19 mouse cellular contexts compared by ENCODE assay signal in genomic region chr6:115076781-115077575, GRCm38 (mm10). TPM values are rescaled to one million over a fixed set of nuclear protein-coding genes. Genes with fewer than 3 reads are reported as not detected.
DNase-seq lines count a peak whose midpoint lies in the region; ATAC-seq and TF ChIP-seq lines count a peak whose summit lies in the region.
"Had no signal": no experiment of that assay in that cellular context is flagged by ENCODE, and none has a peak within 500 bp of the region (broad histone marks: within the 10 kb centered on the region; RNA-seq: fewer than 3 reads in every experiment).

No protein-coding gene starts in this region.

- no peak overlapping the region for H3K4me2 ChIP-seq in hindbrain, embryonic 16.5 days (ENCODE audit: low read length)
- H3K4me2 ChIP-seq in hindbrain, embryonic 11.5 days (replicated peaks; ENCODE audit: low read depth, low read length): no peak overlapping the region
- no peak overlapping the region for H3K4me2 ChIP-seq in intestine, postnatal 0 days (replicated peaks; ENCODE audit: low read depth)
- H3K4me2 ChIP-seq in kidney, embryonic 15.5 days: no peak overlapping the region
- H3K4me2 ChIP-seq: embryonic facial prominence, embryonic 15.5 days; forebrain, embryonic 12.5 days; heart, embryonic 11.5 days; liver, embryonic 15.5 days; neural tube, embryonic 12.5 days had no signal

- DNase-seq in hindbrain, embryonic 11.5 days (ENCODE audit: low spot score): no peak
- peak; percentile 85 for DNase-seq in Muller cell, postnatal 12 days (ENCODE audit: inconsistent ontology term)
- DNase-seq in cerebellum, postnatal 14 days: peak; percentile 34 to 58
- peak; percentile 50 for DNase-seq in lung, postnatal 14 days
- DNase-seq: adrenal gland, postnatal 14 days; gastrocnemius, postnatal 25 days; kidney, adult 2 months; right cerebral cortex, postnatal 25 days; thymus, postnatal 14 days had no signal

- 38% methylated on average over 9 of the region's 9 CpGs for WGBS in hindbrain, embryonic 16.5 days
- 38% methylated on average over 9 of the region's 9 CpGs for WGBS in hindbrain, embryonic 11.5 days
- 37% methylated on average over 9 of the region's 9 CpGs for WGBS in intestine, postnatal 0 days
- 56% methylated on average over 9 of the region's 9 CpGs for WGBS in kidney, embryonic 15.5 days

- H3K4me3 ChIP-seq in hindbrain, embryonic 16.5 days (ENCODE audit: low read length): no peak overlapping the region
- no peak overlapping the region for H3K4me3 ChIP-seq in hindbrain, embryonic 11.5 days (ENCODE audit: low read depth, low read length)
- no peak overlapping the region for H3K4me3 ChIP-seq in intestine, postnatal 0 days (ENCODE audit: low read depth, low read length)
- no peak overlapping the region for H3K4me3 ChIP-seq in kidney, embryonic 15.5 days (replicated peaks)
- H3K4me3 ChIP-seq: embryonic facial prominence, embryonic 15.5 days; forebrain, embryonic 12.5 days; liver, embryonic 15.5 days; neural tube, embryonic 12.5 days had no signal

- no peak overlapping the region for H3K27ac ChIP-seq in hindbrain, embryonic 16.5 days (ENCODE audit: low read depth, low read length)
- no peak overlapping the region for H3K27ac ChIP-seq in hindbrain, embryonic 11.5 days (ENCODE audit: low read depth, low read length)
- H3K27ac ChIP-seq in intestine, postnatal 0 days (ENCODE audit: low read depth, low read length): no peak overlapping the region
- no peak overlapping the region for H3K27ac ChIP-seq in kidney, embryonic 15.5 days
- H3K27ac ChIP-seq: embryonic facial prominence, embryonic 15.5 days; forebrain, embryonic 12.5 days; liver, embryonic 15.5 days; neural tube, embryonic 12.5 days; stomach, postnatal 0 days had no signal

- H3K9me3 ChIP-seq in hindbrain, embryonic 16.5 days (ENCODE audit: control insufficient read depth, low read length): no peaks in the 10 kb centered on the region
- H3K9me3 ChIP-seq in hindbrain, embryonic 11.5 days (ENCODE audit: control insufficient read depth, low read length): no peaks in the 10 kb centered on the region
- H3K9me3 ChIP-seq in intestine, postnatal 0 days (ENCODE audit: control insufficient read depth): no peaks in the 10 kb centered on the region
- no peaks in the 10 kb centered on the region for H3K9me3 ChIP-seq in kidney, embryonic 15.5 days (replicated peaks)
- H3K9me3 ChIP-seq: embryonic facial prominence, embryonic 15.5 days; forebrain, embryonic 12.5 days; liver, embryonic 15.5 days; neural tube, embryonic 12.5 days had no signal

- no peak overlapping the region for H3K9ac ChIP-seq in hindbrain, embryonic 16.5 days (ENCODE audit: low read depth, low read length)
- H3K9ac ChIP-seq in hindbrain, embryonic 11.5 days (ENCODE audit: low read depth, low read length): no peak overlapping the region
- no peak overlapping the region for H3K9ac ChIP-seq in intestine, postnatal 0 days (ENCODE audit: low read depth, low read length)
- no peak overlapping the region for H3K9ac ChIP-seq in kidney, embryonic 15.5 days
- H3K9ac ChIP-seq: embryonic facial prominence, embryonic 15.5 days; forebrain, embryonic 12.5 days; liver, embryonic 15.5 days; neural tube, embryonic 12.5 days had no signal

- H3K27me3 ChIP-seq in hindbrain, embryonic 16.5 days (replicated peaks; ENCODE audit: control insufficient read depth, insufficient read depth, low read length): no peaks in the 10 kb centered on the region
- H3K27me3 ChIP-seq in hindbrain, embryonic 11.5 days (ENCODE audit: control insufficient read depth, insufficient read depth, low read length): no peaks in the 10 kb centered on the region
- no peaks in the 10 kb centered on the region for H3K27me3 ChIP-seq in intestine, postnatal 0 days (replicated peaks; ENCODE audit: control insufficient read depth, insufficient read depth, low read length)
- no peaks in the 10 kb centered on the region for H3K27me3 ChIP-seq in kidney, embryonic 15.5 days
- H3K27me3 ChIP-seq: embryonic facial prominence, embryonic 15.5 days; forebrain, embryonic 12.5 days; liver, embryonic 15.5 days; neural tube, embryonic 12.5 days had no signal

- H3K4me1 ChIP-seq in hindbrain, embryonic 16.5 days (ENCODE audit: control insufficient read depth, insufficient read depth, low read depth, low read length): no peaks in the 10 kb centered on the region; the same call in 1 of the 2 replicates
- H3K4me1 ChIP-seq in hindbrain, embryonic 11.5 days (replicated peaks; ENCODE audit: control insufficient read depth, insufficient read depth, low read length): no peaks in the 10 kb centered on the region
- H3K4me1 ChIP-seq in intestine, postnatal 0 days (replicated peaks; ENCODE audit: control insufficient read depth, insufficient read depth, low read length): no peaks in the 10 kb centered on the region
- H3K4me1 ChIP-seq in kidney, embryonic 15.5 days: no peaks in the 10 kb centered on the region
- H3K4me1 ChIP-seq: embryonic facial prominence, embryonic 15.5 days; forebrain, embryonic 12.5 days; liver, embryonic 15.5 days; neural tube, embryonic 12.5 days had no signal

- no peaks in the 10 kb centered on the region for H3K36me3 ChIP-seq in hindbrain, embryonic 16.5 days (ENCODE audit: control insufficient read depth, insufficient read depth, low read length)
- no peaks in the 10 kb centered on the region for H3K36me3 ChIP-seq in hindbrain, embryonic 11.5 days (ENCODE audit: control insufficient read depth, insufficient read depth, low read length)
- no peaks in the 10 kb centered on the region for H3K36me3 ChIP-seq in intestine, postnatal 0 days (ENCODE audit: control insufficient read depth, insufficient read depth)
- H3K36me3 ChIP-seq in kidney, embryonic 15.5 days: no peaks in the 10 kb centered on the region
- H3K36me3 ChIP-seq: embryonic facial prominence, embryonic 15.5 days; forebrain, embryonic 12.5 days; liver, embryonic 15.5 days; neural tube, embryonic 12.5 days had no signal

- ATAC-seq in hindbrain, embryonic 16.5 days: 0 out of 2 replicates have a peak, but pooled peaks have one; percentile 45
- no peak for ATAC-seq in hindbrain, embryonic 11.5 days (ENCODE audit: low FRiP score)
- no peak for ATAC-seq in intestine, postnatal 0 days
- no peak for ATAC-seq in kidney, embryonic 15.5 days (replicated peaks; ENCODE audit: low FRiP score)
- ATAC-seq: activated CD4-positive, CD25-positive, alpha-beta regulatory T cell, adult 4 months had no signal

- no peak for TF ChIP-seq CTCF in intestine, postnatal 0 days (IDR thresholded peaks at IDR 0.05; ENCODE audit: low read depth)

RNA-seq across cellular contexts. Expression of gene Tamm41, which starts 39.3 kb away (rescaled TPM):
- 46.7 and 48.6 TPM in 2 replicates for polyA plus RNA-seq in hindbrain, embryonic 16.5 days (2015; fragmentation: Nextera tagmentation; extraction: Ambion mirVana)
- polyA plus RNA-seq in hindbrain, embryonic 11.5 days (2014; fragmentation: Nextera tagmentation; extraction: Ambion mirVana): 65.5 and 66.6 TPM in 2 replicates
- 42.6 and 43.8 TPM in 2 replicates for polyA plus RNA-seq in intestine, postnatal 0 days (2015; fragmentation: Nextera tagmentation; extraction: Ambion mirVana)
- 62.1 and 64.1 TPM in 2 replicates for polyA plus RNA-seq in kidney, embryonic 15.5 days (2015; fragmentation: Nextera tagmentation; extraction: Ambion mirVana)

RNA-seq across cellular contexts. Expression of gene Syn2, which starts 57.7 kb away (rescaled TPM):
- polyA plus RNA-seq in hindbrain, embryonic 16.5 days (2015; fragmentation: Nextera tagmentation; extraction: Ambion mirVana): 55.9 and 69.7 TPM in 2 replicates
- polyA plus RNA-seq in hindbrain, embryonic 11.5 days (2014; fragmentation: Nextera tagmentation; extraction: Ambion mirVana): 6.0 and 6.2 TPM in 2 replicates
- polyA plus RNA-seq in intestine, postnatal 0 days (2015; fragmentation: Nextera tagmentation; extraction: Ambion mirVana): 4.7 and 4.9 TPM in 2 replicates
- 1.8 and 3.5 TPM in 2 replicates for polyA plus RNA-seq in kidney, embryonic 15.5 days (2015; fragmentation: Nextera tagmentation; extraction: Ambion mirVana)
- polyA plus RNA-seq: activated CD4-positive, CD25-positive, alpha-beta regulatory T cell, adult 4 months had no signal
